Mouse (Mus musculus): ENCODE results near the gene Rps12-ps3. TPM values are rescaled to one million over a fixed set of nuclear protein-coding genes. Genes with fewer than 3 reads are reported as not detected.

Rps12-ps3 gene
- polyA plus RNA-seq, 2 experiments, result 54.2 to 266 TPM

GRCm38 (mm10) chr19:59345658-59346283 is 23.7 kb downstream of the Rps12-ps3 start, which contains the start of gene Pdzd8:
Gene Pdzd8, minus strand, starts transcription at chr19:59345780.
- H3K4me3 ChIP-seq (replicated peaks; ENCODE audit: low read length), result peak within 1 kb of the TSS; percentile 91
- WGBS, result under 1% methylated on average over 20 of the region's 91 CpGs
- H3K9ac ChIP-seq (ENCODE audit: low read depth, low read length, severe bottlenecking), result peak within 1 kb of the TSS; percentile 84
- H3K27me3 ChIP-seq (ENCODE audit: control insufficient read depth, insufficient read depth, low read length), result no peaks in the 10 kb centered on the region
- H3K4me1 ChIP-seq (ENCODE audit: control insufficient read depth, insufficient read depth, low read length), result peaks cover 31% of the 10 kb centered on the region
- peak; percentile 87 for DNase-seq (ENCODE audit: low spot score)
- peak within 1 kb of the TSS; percentile 89 for H3K27ac ChIP-seq (replicated peaks; ENCODE audit: low read depth, low read length)
- 0 out of 2 replicates have a peak, but pooled peaks have one; percentile 47 for TF ChIP-seq POLR2A (IDR thresholded peaks at IDR 0.05; ENCODE audit: borderline replicate concordance, extremely low read depth, insufficient read depth, insufficient read length)
- H3K36me3 ChIP-seq (ENCODE audit: control insufficient read depth, insufficient read depth, low read length), result no peaks in the 10 kb centered on the region
- no peaks in the 10 kb centered on the region for H3K9me3 ChIP-seq (ENCODE audit: control insufficient read depth, low read length)
- ATAC-seq (ENCODE audit: low FRiP score, low read depth), result peak; percentile 94
- H3K4me2 ChIP-seq (replicated peaks; ENCODE audit: low read depth, low read length, severe bottlenecking), result peak within 1 kb of the TSS; percentile 97

GRCm38 (mm10) chr19:59346325-59346724 is 24.2 kb downstream of the Rps12-ps3 start:
- ATAC-seq (ENCODE audit: low FRiP score, low read depth), result no peak
- H3K4me2 ChIP-seq (replicated peaks; ENCODE audit: low read depth, low read length, severe bottlenecking), result peak overlapping the region; percentile 97
- peak overlapping the region; percentile 89 for H3K27ac ChIP-seq (replicated peaks; ENCODE audit: low read depth, low read length)
- H3K36me3 ChIP-seq (ENCODE audit: control insufficient read depth, insufficient read depth, low read length), result no peaks in the 10 kb centered on the region
- no peaks in the 10 kb centered on the region for H3K27me3 ChIP-seq (ENCODE audit: control insufficient read depth, insufficient read depth, low read length)
- WGBS, result 2% methylated on average over 10 of the region's 11 CpGs
- peak overlapping the region; percentile 84 for H3K9ac ChIP-seq (ENCODE audit: low read depth, low read length, severe bottlenecking)
- H3K4me1 ChIP-seq (ENCODE audit: control insufficient read depth, insufficient read depth, low read length), result peaks cover 30% of the 10 kb centered on the region
- H3K4me3 ChIP-seq (replicated peaks; ENCODE audit: low read length), result peak overlapping the region; percentile 91
- DNase-seq (ENCODE audit: low spot score), result peak; percentile 31
- H3K9me3 ChIP-seq (ENCODE audit: control insufficient read depth, low read length), result no peaks in the 10 kb centered on the region
- no peak for TF ChIP-seq POLR2A (IDR thresholded peaks at IDR 0.05; ENCODE audit: borderline replicate concordance, extremely low read depth, insufficient read depth, insufficient read length)

GRCm38 (mm10) chr19:59349329-59349960 is 27.4 kb downstream of the Rps12-ps3 start:
- Histone ChIP-seq H3K27ac (replicated peaks; ENCODE audit: low read depth, low read length) (no peak overlapping the region), H3K36me3 (ENCODE audit: control insufficient read depth, insufficient read depth, low read length) (no peaks in the 10 kb centered on the region), H3K9ac (ENCODE audit: low read depth, low read length, severe bottlenecking) (no peak overlapping the region), H3K4me2 (replicated peaks; ENCODE audit: low read depth, low read length, severe bottlenecking) (no peak overlapping the region), H3K4me3 (replicated peaks; ENCODE audit: low read length) (no peak overlapping the region), H3K27me3 (ENCODE audit: control insufficient read depth, insufficient read depth, low read length) (no peaks in the 10 kb centered on the region), H3K9me3 (ENCODE audit: control insufficient read depth, low read length) (no peaks in the 10 kb centered on the region), H3K4me1 (ENCODE audit: control insufficient read depth, insufficient read depth, low read length) (peaks cover 5% of the 10 kb centered on the region; the same call in 1 of the 2 replicates)
- DNase-seq (ENCODE audit: low spot score) (no peak), ATAC-seq (ENCODE audit: low FRiP score, low read depth) (no peak)
- TF ChIP-seq POLR2A (IDR thresholded peaks at IDR 0.05; ENCODE audit: borderline replicate concordance, extremely low read depth, insufficient read depth, insufficient read length), result no peak
- 85% methylated on average over 6 of the region's 6 CpGs for WGBS

GRCm38 (mm10) chr19:59350273-59350903 is 28.3 kb downstream of the Rps12-ps3 start:
- no peaks in the 10 kb centered on the region for H3K36me3 ChIP-seq (ENCODE audit: control insufficient read depth, insufficient read depth, low read length)
- no peak for DNase-seq (ENCODE audit: low spot score)
- no peak for TF ChIP-seq POLR2A (IDR thresholded peaks at IDR 0.05; ENCODE audit: borderline replicate concordance, extremely low read depth, insufficient read depth, insufficient read length)
- WGBS, result 81% methylated on average over 7 of the region's 7 CpGs
- ATAC-seq (ENCODE audit: low FRiP score, low read depth), result no peak
- no peaks in the 10 kb centered on the region for H3K27me3 ChIP-seq (ENCODE audit: control insufficient read depth, insufficient read depth, low read length)
- H3K27ac ChIP-seq (replicated peaks; ENCODE audit: low read depth, low read length), result no peak overlapping the region
- peaks cover 4% of the 10 kb centered on the region; the same call in 1 of the 2 replicates for H3K4me1 ChIP-seq (ENCODE audit: control insufficient read depth, insufficient read depth, low read length)
- no peak overlapping the region for H3K4me3 ChIP-seq (replicated peaks; ENCODE audit: low read length)
- H3K9me3 ChIP-seq (ENCODE audit: control insufficient read depth, low read length), result no peaks in the 10 kb centered on the region
- H3K9ac ChIP-seq (ENCODE audit: low read depth, low read length, severe bottlenecking), result no peak overlapping the region
- H3K4me2 ChIP-seq (replicated peaks; ENCODE audit: low read depth, low read length, severe bottlenecking), result no peak overlapping the region

GRCm38 (mm10) chr19:59351151-59351889 is 29.2 kb downstream of the Rps12-ps3 start:
- Histone ChIP-seq H3K27ac (replicated peaks; ENCODE audit: low read depth, low read length) (no peak overlapping the region), H3K4me1 (ENCODE audit: control insufficient read depth, insufficient read depth, low read length) (peaks cover 3% of the 10 kb centered on the region; the same call in 1 of the 2 replicates), H3K9ac (ENCODE audit: low read depth, low read length, severe bottlenecking) (no peak overlapping the region), H3K36me3 (ENCODE audit: control insufficient read depth, insufficient read depth, low read length) (no peaks in the 10 kb centered on the region), H3K4me2 (replicated peaks; ENCODE audit: low read depth, low read length, severe bottlenecking) (no peak overlapping the region), H3K27me3 (ENCODE audit: control insufficient read depth, insufficient read depth, low read length) (no peaks in the 10 kb centered on the region), H3K4me3 (replicated peaks; ENCODE audit: low read length) (no peak overlapping the region), H3K9me3 (ENCODE audit: control insufficient read depth, low read length) (no peaks in the 10 kb centered on the region)
- ATAC-seq (ENCODE audit: low FRiP score, low read depth), result no peak
- no peak for TF ChIP-seq POLR2A (IDR thresholded peaks at IDR 0.05; ENCODE audit: borderline replicate concordance, extremely low read depth, insufficient read depth, insufficient read length)
- 64% methylated on average over 15 of the region's 15 CpGs for WGBS
- no peak for DNase-seq (ENCODE audit: low spot score)

Measured in limb, embryonic 14.5 days (tissue).